Mouse (Mus musculus) frontal cortex, postnatal 36 days (tissue): ENCODE results near the gene Gpi1.
"Not testable (repeated sequence)": the region's sequence is repeated elsewhere in the genome, so short reads cannot be mapped to it uniquely, and the experiment has no call there.

Experiments
- DNase-seq, 2 experiments: peaks; one replicate each; pipeline ENCODE4 v3.0.0; 2022; ENCODE audit warnings: low spot score in 2 of 2

Gene Gpi1

GRCm38 (mm10) chr7:34183794-34184193 lies 46.3 kb downstream of the Gpi1 start:
- DNase-seq: no peak

- no peak for DNase-seq
Measured at GRCm38 (mm10) chr7:34183356-34183755, 46.8 kb downstream of the Gpi1 start.

- not testable (repeated sequence) for DNase-seq
Measured at GRCm38 (mm10) chr7:34176241-34176640, 53.9 kb downstream of the Gpi1 start.

GRCm38 (mm10) chr7:34172251-34172650 lies 57.9 kb downstream of the Gpi1 start:
- no peak for DNase-seq

- DNase-seq: no peak
Measured at GRCm38 (mm10) chr7:34169454-34169853, 60.7 kb downstream of the Gpi1 start, which contains the start of gene Uba2. TSS of gene Uba2 (minus strand) at chr7:34169599.

GRCm38 (mm10) chr7:34168470-34169251 lies 61.5 kb downstream of the Gpi1 start:
- peak; percentile 94 to 95 for DNase-seq

GRCm38 (mm10) chr7:34167766-34168469 lies 62.2 kb downstream of the Gpi1 start:
- DNase-seq: peak; percentile 8 to 36

- DNase-seq: no peak
Measured at GRCm38 (mm10) chr7:34166850-34167249, 63.3 kb downstream of the Gpi1 start.

- no peak for DNase-seq
Measured at GRCm38 (mm10) chr7:34165999-34166398, 64.1 kb downstream of the Gpi1 start.

- no peak for DNase-seq
Measured at GRCm38 (mm10) chr7:34164671-34165070, 65.5 kb downstream of the Gpi1 start.

GRCm38 (mm10) chr7:34159167-34159566 lies 71.0 kb downstream of the Gpi1 start:
- DNase-seq: no peak

- DNase-seq: no peak
Measured at GRCm38 (mm10) chr7:34157994-34158393, 72.1 kb downstream of the Gpi1 start.
